Mouse (Mus musculus) embryo, embryonic 9.5 days (tissue): Measurements from ENCODE around the gene Pacs1.
"Not testable (repeated sequence)": the region's sequence is repeated elsewhere in the genome, so short reads cannot be mapped to it uniquely, and the experiment has no call there.

Experiments
- DNase-seq: peaks from one replicate; pipeline ENCODE4 v3.0.0-alpha.2; 2017; ENCODE audit errors: extremely low spot score

The Pacs1 gene

DNA sequence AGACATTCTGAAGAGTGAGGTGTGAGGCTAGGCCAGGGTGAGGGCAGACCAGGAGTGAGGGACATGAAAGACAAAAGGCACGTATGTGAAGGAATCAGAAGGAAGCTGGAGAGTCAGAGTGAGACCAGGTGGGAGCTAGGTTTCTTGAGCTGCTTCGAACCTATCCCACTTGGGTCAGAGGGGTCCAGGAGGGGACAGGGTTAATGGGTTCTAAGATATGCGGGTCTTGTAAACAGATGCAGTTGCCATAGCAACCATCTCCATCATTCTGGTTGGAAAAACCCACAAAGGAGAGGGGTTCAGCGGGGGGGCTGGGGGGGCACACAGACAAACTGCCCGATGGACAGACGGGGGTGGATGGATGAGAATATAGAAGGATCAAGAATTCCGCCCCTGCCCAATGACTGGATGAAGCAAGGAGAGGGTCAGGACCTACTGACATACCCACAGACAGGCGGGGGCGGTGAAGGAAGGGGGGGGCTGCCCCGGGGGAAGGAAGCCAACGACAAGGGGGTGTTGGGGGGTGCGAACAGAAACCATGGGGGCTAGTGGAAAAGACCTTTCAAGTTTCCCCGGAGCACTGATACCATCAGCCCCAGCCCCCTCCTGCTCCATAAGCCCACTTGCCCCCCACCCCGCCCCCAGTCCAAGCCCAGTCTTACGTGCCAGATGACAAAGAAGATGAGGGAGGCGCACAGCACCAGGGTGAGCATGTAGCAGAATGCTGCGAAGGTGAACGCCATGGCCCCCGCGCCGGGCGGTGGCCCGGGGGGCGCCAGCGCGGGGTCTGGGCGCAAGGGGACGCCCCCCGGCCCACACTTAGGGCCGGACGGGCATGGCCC lies 175.2 kb downstream of the Pacs1 start:
- peak; percentile 40 for DNase-seq

DNA sequence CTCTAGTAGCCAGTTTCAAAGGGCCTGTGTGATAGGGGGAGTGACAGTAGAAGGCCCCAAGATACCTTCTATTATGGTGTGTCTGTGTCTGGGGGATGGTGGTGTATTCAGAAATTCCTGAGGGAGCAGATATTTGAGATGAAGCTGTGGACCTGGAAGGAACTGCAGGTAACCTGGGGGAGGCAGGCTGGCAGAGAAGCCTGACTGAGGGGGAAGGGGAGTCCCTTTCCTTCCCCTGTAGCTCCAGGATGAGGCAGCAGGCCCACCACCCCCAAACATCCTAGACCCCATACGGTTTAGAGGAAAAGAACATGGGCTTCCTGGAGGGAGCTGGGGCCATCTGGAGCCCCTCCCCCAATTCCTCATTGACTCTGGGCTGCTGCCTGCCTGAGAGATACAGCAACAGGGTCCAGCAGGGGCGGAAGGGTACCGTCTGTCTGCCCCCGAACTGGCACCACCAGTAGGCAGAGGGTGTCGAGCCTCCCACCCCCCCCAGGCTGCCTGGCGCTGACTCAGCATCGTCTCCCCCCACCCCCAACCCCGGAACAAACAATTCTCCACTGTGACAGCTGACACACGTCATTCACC lies 176.9 kb downstream of the Pacs1 start:
- DNase-seq = no peak

DNA sequence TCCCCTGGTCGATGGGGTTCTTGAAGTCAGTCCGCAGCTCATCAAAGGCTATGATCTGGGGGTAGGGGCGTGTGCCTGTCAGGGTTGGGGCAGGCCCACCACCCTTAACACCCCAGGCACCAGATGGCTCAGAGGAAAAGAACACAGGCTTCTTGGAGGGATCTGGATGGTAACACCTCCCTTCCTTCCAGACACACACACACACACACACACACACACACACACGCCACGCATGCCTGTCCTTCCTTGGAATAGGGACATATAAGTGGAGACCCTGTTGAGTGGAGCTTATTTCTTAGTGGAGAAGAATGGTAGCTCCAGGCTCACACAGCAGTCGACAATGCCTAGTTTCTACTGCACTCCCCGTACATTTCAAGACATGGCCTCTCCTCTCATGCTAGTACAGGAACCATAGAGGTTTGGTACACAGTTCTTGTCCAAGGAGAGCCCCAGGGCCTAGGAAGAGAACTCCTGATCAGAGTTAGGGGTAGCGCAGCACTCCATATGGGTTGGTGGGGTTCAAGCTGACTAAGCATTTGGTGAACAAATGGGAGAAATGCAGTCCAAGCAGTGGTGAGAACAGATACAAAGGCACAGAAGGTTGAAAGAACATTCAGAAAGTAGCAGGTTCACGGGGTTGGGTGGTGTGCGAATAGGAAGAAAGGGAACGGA lies 178.0 kb downstream of the Pacs1 start:
- no peak for DNase-seq

GRCm38 (mm10) chr19:5094243-5094632 lies 178.7 kb downstream of the Pacs1 start:
- DNase-seq = peak; percentile 96

GRCm38 (mm10) chr19:5093481-5094242 lies 179.3 kb downstream of the Pacs1 start:
- DNase-seq = no peak

DNA sequence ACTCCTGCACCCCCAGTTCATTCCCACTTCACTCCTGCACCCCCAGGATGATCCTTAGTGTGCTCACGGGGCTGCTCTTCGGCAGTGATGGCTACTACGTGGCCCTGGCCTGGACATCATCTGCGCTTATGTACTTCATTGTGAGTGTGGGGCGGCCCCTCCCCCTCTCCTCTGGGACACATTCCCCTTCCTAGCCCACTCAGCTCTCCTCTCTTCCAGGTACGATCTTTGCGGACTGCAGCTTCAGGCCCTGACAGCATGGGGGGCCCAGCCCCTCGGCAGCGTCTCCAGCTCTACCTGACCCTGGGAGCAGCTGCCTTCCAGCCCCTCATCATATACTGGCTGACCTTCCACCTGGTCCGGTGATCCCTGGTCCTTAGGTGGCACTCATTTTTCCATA lies 180.8 kb downstream of the Pacs1 start:
- DNase-seq = no peak

GRCm38 (mm10) chr19:5089324-5089723 lies 183.6 kb downstream of the Pacs1 start:
- DNase-seq = no peak

DNA sequence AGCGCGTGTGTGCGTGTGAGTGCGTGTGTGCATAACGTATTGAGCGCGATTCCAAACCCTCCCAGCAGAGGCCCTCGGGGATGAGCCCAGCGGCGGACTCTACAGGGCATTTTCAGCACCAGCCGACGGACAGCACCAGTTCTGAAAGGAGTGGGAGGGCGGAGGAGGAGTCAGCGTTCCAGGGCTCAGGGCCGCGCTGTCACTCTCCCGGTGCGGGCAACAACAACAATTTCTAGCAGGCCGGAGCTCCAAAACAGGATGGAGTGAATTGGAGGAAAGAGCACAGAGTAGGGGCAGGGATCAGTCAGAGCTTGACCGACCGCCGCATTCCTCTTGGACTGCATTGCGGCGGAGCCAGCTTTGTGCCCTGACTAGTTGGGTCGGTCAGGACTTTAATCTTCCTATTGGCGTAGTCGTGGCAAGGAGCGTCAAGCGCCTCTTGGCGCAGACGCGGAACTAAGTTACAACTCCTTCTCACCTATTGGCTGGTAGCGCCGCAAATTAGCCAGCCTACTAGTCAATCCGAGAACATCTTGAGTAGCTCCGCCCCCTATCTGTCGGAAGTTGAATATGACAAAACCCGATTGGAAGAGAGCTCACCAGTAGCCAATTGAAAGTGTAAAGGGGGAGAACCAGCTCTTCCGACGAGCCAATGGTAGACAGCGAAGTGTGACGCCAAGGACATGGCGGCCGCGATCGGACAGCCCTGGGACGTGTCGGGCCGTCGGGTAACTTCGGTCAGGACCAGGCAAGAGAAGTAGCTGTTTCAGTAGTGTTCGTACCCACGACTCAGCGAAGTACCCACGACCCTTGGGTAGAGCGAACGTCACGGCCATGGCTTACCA lies 184.8 kb downstream of the Pacs1 start, which contains the start of gene Yif1a:
Gene Yif1a (plus strand): TSS at position 655 of the 845 bp plus-strand sequence.
- peak; percentile 95 for DNase-seq

GRCm38 (mm10) chr19:5086533-5086932 lies 186.4 kb downstream of the Pacs1 start:
- DNase-seq = not testable (repeated sequence)

- no peak for DNase-seq
Observed at GRCm38 (mm10) chr19:5085145-5085863, 187.6 kb downstream of the Pacs1 start, which contains the start of gene Tmem151a. TSS of gene Tmem151a (minus strand) at chr19:5085531.

GRCm38 (mm10) chr19:5084834-5085144 lies 188.1 kb downstream of the Pacs1 start:
- no peak for DNase-seq

GRCm38 (mm10) chr19:5083961-5084833 lies 188.7 kb downstream of the Pacs1 start:
- DNase-seq = no peak
